Mouse (Mus musculus) myocyte (in vitro differentiated cells): ENCODE measurements at regions not wholly inside any gene's neighbourhood (a gene's known extent, or its start where the extent isn't known, plus 50 kb on each side); places are given as distances from the start of the nearest gene placed in this dataset.

Experiments used
- CEBPB ChIP-seq: IDR thresholded peaks from 2 replicates; pipeline ENCODE4 v1.6.1; 2011; ENCODE audit warnings: mild to moderate bottlenecking, moderate library complexity; ENCODE audit not compliant: poor library complexity, insufficient read depth, severe bottlenecking
- E2F4 ChIP-seq: IDR thresholded peaks from one replicate; pipeline ENCODE4 v1.6.1; 2011; ENCODE audit warnings: mild to moderate bottlenecking, control low read depth, moderate library complexity; ENCODE audit not compliant: insufficient read depth
- MAX ChIP-seq: IDR thresholded peaks from one replicate; pipeline ENCODE4 v1.6.1; 2011; ENCODE audit warnings: low read depth, mild to moderate bottlenecking, control low read depth
- MYOD1 ChIP-seq, 3 experiments: IDR thresholded peaks; one replicate each; pipeline ENCODE4 v1.6.1; 2011; ENCODE audit warnings: control low read depth in 2 of 3, low read depth in 2 of 3, mild to moderate bottlenecking in 2 of 3, moderate library complexity in 1 of 3; ENCODE audit not compliant: insufficient read length in 2 of 3, control insufficient read depth in 1 of 3
- MYOG ChIP-seq, 3 experiments: IDR thresholded peaks; one replicate each; pipeline ENCODE4 v1.6.1; 2011; ENCODE audit warnings: control low read depth in 2 of 3, low read depth in 2 of 3, mild to moderate bottlenecking in 2 of 3; ENCODE audit not compliant: insufficient read length in 2 of 3, control insufficient read depth in 1 of 3, insufficient read depth in 1 of 3
- POLR2A ChIP-seq: IDR thresholded peaks from one replicate; pipeline ENCODE4 v1.6.1; 2011; ENCODE audit warnings: low read depth, mild to moderate bottlenecking, control low read depth, moderate library complexity; ENCODE audit not compliant: insufficient read length
- POLR2AphosphoS2 ChIP-seq: IDR thresholded peaks from one replicate; pipeline ENCODE4 v1.6.1; 2011; ENCODE audit warnings: low read depth, control low read depth; ENCODE audit not compliant: insufficient read length
- REST ChIP-seq: IDR thresholded peaks from one replicate; pipeline ENCODE4 v1.6.1; 2011; ENCODE audit warnings: mild to moderate bottlenecking, control low read depth, moderate library complexity; ENCODE audit not compliant: insufficient read depth, insufficient read length
- TCF12 ChIP-seq: IDR thresholded peaks from one replicate; pipeline ENCODE4 v1.6.1; 2011; ENCODE audit warnings: mild to moderate bottlenecking, control low read depth; ENCODE audit not compliant: poor library complexity, insufficient read depth, severe bottlenecking
- USF1 ChIP-seq: IDR thresholded peaks from one replicate; pipeline ENCODE4 v1.6.1; 2011; ENCODE audit warnings: low read depth, mild to moderate bottlenecking, control low read depth, moderate library complexity

GRCm38 (mm10) chr13:107823342-107823741 is 220.9 kb upstream of the Smim15 start:
- TF ChIP-seq MYOD1 (IDR thresholded peaks at IDR 0.05; ENCODE audit: control insufficient read depth in 1 of 3, insufficient read length in 2 of 3, low read depth in 2 of 3) (no peak), POLR2A (no peak), TCF12 (no peak), CEBPB (no peak), USF1 (no peak), E2F4 (no peak), MYOG (IDR thresholded peaks at IDR 0.05; ENCODE audit: control insufficient read depth in 1 of 3, insufficient read depth in 1 of 3, insufficient read length in 2 of 3, low read depth in 2 of 3) (no peak), REST (no peak), POLR2AphosphoS2 (no peak), MAX (no peak)
